10 mouse cellular contexts compared by ENCODE assay signal in genomic region chr11:107414996-107415747, GRCm38 (mm10). TPM values are rescaled to one million over a fixed set of nuclear protein-coding genes. Genes with fewer than 3 reads are reported as not detected.
A peak's percentile ranks its signal among the peaks of the same experiment; 100 is the strongest.
DNase-seq lines count a peak whose midpoint lies in the region; ATAC-seq and TF ChIP-seq lines count a peak whose summit lies in the region.
"Had no signal": no experiment of that assay in that cellular context is flagged by ENCODE, and none has a peak within 500 bp of the region (broad histone marks: within the 10 kb centered on the region; RNA-seq: fewer than 3 reads in every experiment).

No protein-coding gene starts in this region.

- intact Hi-C loops in gastrocnemius, postnatal 14 days (cut with DNase I; ENCODE audit: low total_unique reads): no loop called here

- no peak overlapping the region for H3K4me2 ChIP-seq in heart, embryonic 13.5 days
- peak overlapping the region; percentile 8; the same call in 1 of the 2 replicates for H3K4me2 ChIP-seq in forebrain, postnatal 0 days (ENCODE audit: low read depth)
- H3K4me2 ChIP-seq in liver, postnatal 0 days (ENCODE audit: low read depth, low read length): peak overlapping the region; percentile 14; the same call in 1 of the 2 replicates
- no peak overlapping the region for H3K4me2 ChIP-seq in intestine, postnatal 0 days (replicated peaks; ENCODE audit: low read depth)
- H3K4me2 ChIP-seq: heart, embryonic 11.5 days had no signal

- H3K36me3 ChIP-seq in heart, embryonic 13.5 days: no peaks in the 10 kb centered on the region
- H3K36me3 ChIP-seq in MEL (ENCODE audit: control insufficient read depth in 1 of 2, insufficient read depth in 2 of 2, low read length in 2 of 2): peaks cover 0 to 66% of the 10 kb centered on the region in 2 experiments; a peak in 2 of 4 replicates
- no peaks in the 10 kb centered on the region for H3K36me3 ChIP-seq in forebrain, postnatal 0 days (ENCODE audit: insufficient read depth)
- H3K36me3 ChIP-seq in liver, postnatal 0 days (replicated peaks; ENCODE audit: insufficient read depth, low read length): no peaks in the 10 kb centered on the region
- H3K36me3 ChIP-seq in intestine, postnatal 0 days (ENCODE audit: control insufficient read depth, insufficient read depth): no peaks in the 10 kb centered on the region

- peaks cover 63% of the 10 kb centered on the region for H3K79me2 ChIP-seq in MEL (ENCODE audit: control insufficient read depth, insufficient read depth, low read length, poor library complexity)

- TF ChIP-seq RAD21 in MEL (IDR thresholded peaks at IDR 0.05; ENCODE audit: low read depth, low read length): no peak

- no peak; a peak in 1 of 4 replicates for TF ChIP-seq POLR2A in MEL (IDR thresholded peaks at IDR 0.05; ENCODE audit: control insufficient read depth in 1 of 2, insufficient read depth in 1 of 2, low read depth in 1 of 2, low read length in 2 of 2, poor library complexity in 1 of 2)

- H3K27me3 ChIP-seq in heart, embryonic 13.5 days (replicated peaks): no peaks in the 10 kb centered on the region
- no peaks in the 10 kb centered on the region for H3K27me3 ChIP-seq in MEL (ENCODE audit: control insufficient read depth in 1 of 2, insufficient read depth in 2 of 2, low read length in 2 of 2)
- no peaks in the 10 kb centered on the region for H3K27me3 ChIP-seq in forebrain, postnatal 0 days (ENCODE audit: insufficient read depth, low read length)
- no peaks in the 10 kb centered on the region for H3K27me3 ChIP-seq in liver, postnatal 0 days (ENCODE audit: insufficient read depth, low read length)
- H3K27me3 ChIP-seq in intestine, postnatal 0 days (replicated peaks; ENCODE audit: control insufficient read depth, insufficient read depth, low read length): no peaks in the 10 kb centered on the region

- 0 out of 2 replicates have a peak overlapping the region, but pooled peaks have one; percentile 10 for H3K27ac ChIP-seq in heart, embryonic 13.5 days (replicated peaks)
- peak overlapping the region; percentile 99 for H3K27ac ChIP-seq in MEL (ENCODE audit: control insufficient read depth, low read depth, low read length)
- H3K27ac ChIP-seq in forebrain, postnatal 0 days (ENCODE audit: low read depth, low read length): peak overlapping the region; percentile 59
- peak overlapping the region; percentile 32; the same call in 1 of the 2 replicates for H3K27ac ChIP-seq in liver, postnatal 0 days (ENCODE audit: low read depth)
- H3K27ac ChIP-seq in intestine, postnatal 0 days (ENCODE audit: low read depth, low read length): no peak overlapping the region

- no peak for DNase-seq in heart, adult 9 months (ENCODE audit: low spot score in 2 of 2)
- peak; percentile 80 for DNase-seq in MEL (ENCODE audit: low read depth, low spot score)
- DNase-seq in forebrain, postnatal 0 days: peak; percentile 47
- DNase-seq in liver, postnatal 0 days: no peak
- DNase-seq in gastrocnemius, postnatal 25 days: no peak
- no peak for DNase-seq in gastrocnemius, postnatal 14 days
- DNase-seq: thymus, adult 18-20 months had no signal

- peaks cover 45% of the 10 kb centered on the region for H3K4me1 ChIP-seq in heart, embryonic 13.5 days
- H3K4me1 ChIP-seq in MEL (ENCODE audit: control insufficient read depth in 1 of 2, insufficient read depth in 2 of 2, low read length in 2 of 2): peaks cover 15 to 68% of the 10 kb centered on the region in 2 experiments
- H3K4me1 ChIP-seq in forebrain, postnatal 0 days (ENCODE audit: insufficient read depth): peaks cover 30% of the 10 kb centered on the region
- peaks cover 67% of the 10 kb centered on the region for H3K4me1 ChIP-seq in liver, postnatal 0 days (ENCODE audit: insufficient read depth)
- no peaks in the 10 kb centered on the region for H3K4me1 ChIP-seq in intestine, postnatal 0 days (replicated peaks; ENCODE audit: control insufficient read depth, insufficient read depth, low read length)

- no peaks in the 10 kb centered on the region for H3K9me3 ChIP-seq in heart, embryonic 13.5 days
- no peaks in the 10 kb centered on the region for H3K9me3 ChIP-seq in MEL (replicated peaks; ENCODE audit: insufficient read depth, low read length)
- no peaks in the 10 kb centered on the region for H3K9me3 ChIP-seq in forebrain, postnatal 0 days (ENCODE audit: low read length)
- H3K9me3 ChIP-seq in liver, postnatal 0 days (ENCODE audit: low read length): no peaks in the 10 kb centered on the region
- no peaks in the 10 kb centered on the region for H3K9me3 ChIP-seq in intestine, postnatal 0 days (ENCODE audit: control insufficient read depth)

- ATAC-seq in heart, embryonic 13.5 days (ENCODE audit: extremely low read depth, insufficient number of reproducible peaks, low FRiP score, low TSS enrichment): no peak
- ATAC-seq in forebrain, postnatal 0 days: no peak
- no peak for ATAC-seq in liver, postnatal 0 days
- ATAC-seq in intestine, postnatal 0 days: no peak

- 58% methylated on average over 11 of the region's 11 CpGs for WGBS in heart, embryonic 13.5 days
- 38% methylated on average over 11 of the region's 11 CpGs for WGBS in forebrain, postnatal 0 days
- WGBS in liver, postnatal 0 days (ENCODE audit: insufficient replicate concordance): 64% methylated on average over 11 of the region's 11 CpGs
- 83% methylated on average over 11 of the region's 11 CpGs for WGBS in intestine, postnatal 0 days

- no peak for TF ChIP-seq CTCF in MEL (IDR thresholded peaks at IDR 0.05 in 2 of 3, conservative IDR thresholded peaks at IDR 0.05 in 1 of 3; ENCODE audit: control insufficient read depth in 1 of 3, insufficient read depth in 1 of 3, low read depth in 2 of 3, low read length in 3 of 3, poor library complexity in 1 of 3, severe bottlenecking in 1 of 3)
- TF ChIP-seq CTCF in forebrain, postnatal 0 days (IDR thresholded peaks at IDR 0.05; ENCODE audit: low read depth): no peak
- TF ChIP-seq CTCF in liver, postnatal 0 days (IDR thresholded peaks at IDR 0.05; ENCODE audit: low read depth): no peak
- no peak for TF ChIP-seq CTCF in intestine, postnatal 0 days (IDR thresholded peaks at IDR 0.05; ENCODE audit: low read depth)

- H3K9ac ChIP-seq in heart, embryonic 13.5 days: 0 out of 2 replicates have a peak overlapping the region, but pooled peaks have one; percentile 3
- peak overlapping the region; percentile 89 for H3K9ac ChIP-seq in MEL (ENCODE audit: control insufficient read depth, low read depth, low read length, poor library complexity, severe bottlenecking)
- H3K9ac ChIP-seq in forebrain, postnatal 0 days: no peak overlapping the region
- no peak overlapping the region for H3K9ac ChIP-seq in liver, postnatal 0 days (replicated peaks)
- H3K9ac ChIP-seq in intestine, postnatal 0 days (ENCODE audit: low read depth, low read length): no peak overlapping the region

- no peak for TF ChIP-seq EP300 in MEL (IDR thresholded peaks at IDR 0.05; ENCODE audit: low read depth in 1 of 2, low read length in 2 of 2)
- no peak for TF ChIP-seq EP300 in liver, postnatal 0 days (IDR thresholded peaks at IDR 0.05; ENCODE audit: low read depth)

- no peak overlapping the region for H3K4me3 ChIP-seq in heart, embryonic 13.5 days
- H3K4me3 ChIP-seq in MEL (ENCODE audit: control insufficient read depth in 1 of 2, insufficient read depth in 1 of 2, low read depth in 2 of 2, low read length in 2 of 2): peak overlapping the region; percentile 33 to 57
- H3K4me3 ChIP-seq in forebrain, postnatal 0 days (ENCODE audit: low read depth, low read length): no peak overlapping the region
- no peak overlapping the region for H3K4me3 ChIP-seq in liver, postnatal 0 days (ENCODE audit: low read depth, low read length)
- H3K4me3 ChIP-seq in intestine, postnatal 0 days (ENCODE audit: low read depth, low read length): no peak overlapping the region

TF ChIP-seq in MEL, 35 proteins besides CTCF, POLR2A, EP300 and RAD21:
- TF ChIP-seq E2F4 (IDR thresholded peaks at IDR 0.05; ENCODE audit: borderline replicate concordance, low read depth, low read length) (no peak), TBP (IDR thresholded peaks at IDR 0.05; ENCODE audit: low read depth, low read length) (peak; percentile 52), HCFC1 (IDR thresholded peaks at IDR 0.05; ENCODE audit: low read depth, low read length) (no peak), USF1 (IDR thresholded peaks at IDR 0.05; ENCODE audit: low read depth, low read length) (no peak), GABPA (IDR thresholded peaks at IDR 0.05; ENCODE audit: low read depth, low read length) (no peak)

RNA-seq across cellular contexts. Expression of gene Pitpnc1, which starts 55.3 kb away (rescaled TPM):
- polyA plus RNA-seq in heart, embryonic 13.5 days (2015; fragmentation: Nextera tagmentation; extraction: Ambion mirVana): 9.3 and 9.9 TPM in 2 replicates
- total RNA-seq in MEL (2012; rRNA removed): 19.3 and 31.9 TPM in 2 replicates
- polyA plus RNA-seq in MEL (2012; ENCODE audit: insufficient read depth in 1 of 2, insufficient read length in 2 of 2, low read depth in 1 of 2, low replicate concordance in 2 of 2, missing spikeins in 1 of 2): 10 to 100 TPM in 1 of 2 experiments, not detected in 1; 25.3 TPM
- 40.2 and 49.1 TPM in 2 replicates for total RNA-seq in forebrain, postnatal 0 days (2014; rRNA removed)
- 33.7 and 47.6 TPM in 2 replicates for polyA plus RNA-seq in forebrain, postnatal 0 days (2015; fragmentation: Nextera tagmentation; extraction: Ambion mirVana)
- 6.8 and 9.1 TPM in 2 replicates for polyA plus RNA-seq in liver, postnatal 0 days (2015; fragmentation: Nextera tagmentation; extraction: Ambion mirVana)
- polyA plus RNA-seq in intestine, postnatal 0 days (2015; fragmentation: Nextera tagmentation; extraction: Ambion mirVana): 4.4 and 4.8 TPM in 2 replicates
- total RNA-seq in gastrocnemius, postnatal 25 days (2021): 10 to 100 TPM; 89.2 TPM
- 10 to 100 TPM; 57.4 to 66.8 TPM for total RNA-seq in gastrocnemius, postnatal 14 days (2021)

Comparison
In these comparisons a context has a peak if more than half of its experiments do, and no peak if none do; other contexts are left out.
1. H3K4me2 ChIP-seq: peak in forebrain, postnatal 0 days (single experiment) and liver, postnatal 0 days (single experiment); none in heart, embryonic 13.5 days (single experiment) and intestine, postnatal 0 days (single experiment).
2. H3K4me3 ChIP-seq: peak in MEL (2 of 2); none in heart, embryonic 13.5 days (single experiment), forebrain, postnatal 0 days (single experiment), liver, postnatal 0 days (single experiment) and intestine, postnatal 0 days (single experiment).
3. H3K9ac ChIP-seq: peak in heart, embryonic 13.5 days (single experiment) and MEL (single experiment); none in forebrain, postnatal 0 days (single experiment), liver, postnatal 0 days (single experiment) and intestine, postnatal 0 days (single experiment).
4. DNase-seq: peak in MEL (single experiment) and forebrain, postnatal 0 days (single experiment); none in heart, adult 9 months (0 of 2), liver, postnatal 0 days (single experiment), gastrocnemius, postnatal 25 days (single experiment) and gastrocnemius, postnatal 14 days (single experiment).